Mouse (Mus musculus) liver, embryonic 14.5 days (tissue): ENCODE data around the gene Cebpe. TPM values are rescaled to one million over a fixed set of nuclear protein-coding genes. Genes with fewer than 3 reads are reported as not detected.

Experiments
- ATAC-seq: fragments of 200-750 bp; cut with Nextera tagmentation; 2 replicates; pipeline ENCODE4 v1.8.0; 2017; ENCODE audit warnings: moderate number of reproducible peaks, mild to moderate bottlenecking, moderate library complexity; ENCODE audit not compliant: insufficient read depth
- DNase-seq, 3 experiments: peaks; one replicate each; pipeline ENCODE4 v3.0.0-alpha.2; 2012 to 2013; ENCODE audit warnings: low read depth in 3 of 3, low spot score in 3 of 3
- H3K27ac ChIP-seq: fragments of 300-500 bp; sonication (generic); 2 replicates; pipeline ENCODE4 v1.5.1; 2014; ENCODE audit warnings: moderate library complexity, mild to moderate bottlenecking, control low read depth, inconsistent platforms
- H3K27me3 ChIP-seq: fragments of 300-500 bp; sonication (generic); 2 replicates; pipeline ENCODE4 v1.6.1; 2014; ENCODE audit warnings: mild to moderate bottlenecking, low read length, moderate library complexity; ENCODE audit not compliant: control insufficient read depth, insufficient read depth
- H3K36me3 ChIP-seq: fragments of 300-500 bp; sonication (generic); replicated peaks from 2 replicates; pipeline ENCODE4 v1.6.1; 2014; ENCODE audit warnings: low read depth; ENCODE audit not compliant: control insufficient read depth, insufficient read depth
- H3K4me1 ChIP-seq, 2 experiments: fragments of 200-500 bp in 1 of 2; fragments of 300-500 bp in 1 of 2; sonication (generic) in 1 of 2; replicated peaks; 2 replicates each; pipeline ENCODE4 v1.6.1; 2012 to 2014; ENCODE audit warnings: antibody characterized with exemption in 1 of 2, inconsistent platforms in 1 of 2, low read length in 1 of 2; ENCODE audit not compliant: control insufficient read depth in 2 of 2, insufficient read depth in 2 of 2
- H3K4me2 ChIP-seq: fragments of 300-500 bp; sonication (generic); 2 replicates; pipeline ENCODE4 v1.6.1; 2014; ENCODE audit warnings: low read depth, mild to moderate bottlenecking, control low read depth, moderate library complexity
- H3K4me3 ChIP-seq, 2 experiments: fragments of 200-500 bp in 1 of 2; fragments of 300-500 bp in 1 of 2; sonication (generic) in 1 of 2; 2 replicates each; pipeline ENCODE4 v1.5.1; 2012 to 2014; ENCODE audit warnings: low read depth in 2 of 2, low read length in 2 of 2, mild to moderate bottlenecking in 2 of 2, control low read depth in 1 of 2, inconsistent platforms in 1 of 2, moderate library complexity in 1 of 2; ENCODE audit not compliant: insufficient read depth in 1 of 2
- H3K9ac ChIP-seq: fragments of 300-500 bp; sonication (generic); replicated peaks from 2 replicates; pipeline ENCODE4 v1.6.1; 2014; ENCODE audit warnings: mild to moderate bottlenecking, control low read depth, moderate library complexity
- H3K9me3 ChIP-seq: fragments of 300-500 bp; sonication (generic); 2 replicates; pipeline ENCODE4 v1.6.1; 2016; ENCODE audit warnings: low read length, mixed read lengths; ENCODE audit not compliant: control insufficient read depth
- CTCF ChIP-seq: IDR thresholded peaks from 2 replicates; pipeline ENCODE4 v1.5.1; 2016; ENCODE audit warnings: antibody characterized with exemption, low read depth, control low read depth
- EP300 ChIP-seq: IDR thresholded peaks from 2 replicates; pipeline ENCODE4 v1.6.1; 2016; ENCODE audit warnings: antibody characterized with exemption, low read depth
- WGBS: fragments of 180-500 bp; shearing (Covaris S2); extraction: QIAGEN DNeasy Blood & Tissue Kit; methylation state at CpG from one replicate; pipeline ENCODE4 v1.1.7; 2014; ENCODE audit not compliant: insufficient replicate concordance; 5-methylcytosine and 5-hydroxymethylcytosine counted together
- polyA plus RNA-seq, 2 experiments: library from polyadenylated mRNA; depleted of rRNA in 1 of 2; stranded (reverse) in 1 of 2; unstranded in 1 of 2; fragments of >200 nt; fragmentation: Nextera tagmentation in 1 of 2; extraction: Ambion mirVana in 1 of 2; gene quantifications; 2 replicates each; pipeline versions ENCODE4 v1.2.1 to v1.2.3; 2012 to 2014

Cebpe gene
- polyA plus RNA-seq, 2 experiments: 5.1 to 6.3 TPM

- Histone ChIP-seq H3K36me3 (no peaks in the 10 kb centered on the region), H3K9me3 (no peaks in the 10 kb centered on the region), H3K27ac (no peak overlapping the region), H3K4me1 (peaks cover 0 to 5% of the 10 kb centered on the region in 2 experiments; a peak in 1 of 4 replicates), H3K9ac (no peak overlapping the region), H3K27me3 (no peaks in the 10 kb centered on the region), H3K4me2 (no peak overlapping the region), H3K4me3 (no peak overlapping the region)
- no peak for ATAC-seq
- TF ChIP-seq CTCF (no peak), EP300 (no peak)
- 45% methylated on average over 2 of the region's 2 CpGs for WGBS
- no peak for DNase-seq
Observed at GRCm38 (mm10) chr14:54742375-54742774, 30.4 kb upstream of the Cebpe start.

- no peaks in the 10 kb centered on the region for H3K36me3 ChIP-seq
- H3K27me3 ChIP-seq: no peaks in the 10 kb centered on the region
- no peak overlapping the region for H3K4me3 ChIP-seq
- DNase-seq: no peak
- no peak overlapping the region for H3K27ac ChIP-seq
- H3K4me2 ChIP-seq: no peak overlapping the region
- no peaks in the 10 kb centered on the region for H3K9me3 ChIP-seq
- WGBS: 71% methylated on average over 6 of the region's 6 CpGs
- H3K9ac ChIP-seq: no peak overlapping the region
- TF ChIP-seq EP300 (no peak), CTCF (no peak)
- peaks cover 0 to 5% of the 10 kb centered on the region in 2 experiments; a peak in 1 of 4 replicates for H3K4me1 ChIP-seq
- ATAC-seq: no peak
Observed at GRCm38 (mm10) chr14:54741721-54742120, 29.7 kb upstream of the Cebpe start.

GRCm38 (mm10) chr14:54737634-54738033 is 25.7 kb upstream of the Cebpe start:
- no peak overlapping the region for H3K4me3 ChIP-seq
- 81% methylated on average over 10 of the region's 10 CpGs for WGBS
- no peak overlapping the region for H3K27ac ChIP-seq
- TF ChIP-seq EP300 (no peak), CTCF (no peak)
- H3K4me1 ChIP-seq: peaks cover 0 to 2% of the 10 kb centered on the region in 2 experiments; a peak in 1 of 4 replicates
- DNase-seq (no peak), ATAC-seq (no peak)
- no peaks in the 10 kb centered on the region for H3K27me3 ChIP-seq
- no peak overlapping the region for H3K4me2 ChIP-seq
- H3K9me3 ChIP-seq: no peaks in the 10 kb centered on the region
- no peak overlapping the region for H3K9ac ChIP-seq
- H3K36me3 ChIP-seq: no peaks in the 10 kb centered on the region

- DNase-seq (no peak), ATAC-seq (no peak)
- H3K27ac ChIP-seq: no peak overlapping the region
- H3K9me3 ChIP-seq: no peaks in the 10 kb centered on the region
- H3K9ac ChIP-seq: no peak overlapping the region
- no peak for TF ChIP-seq EP300
- no peak for TF ChIP-seq CTCF
- H3K4me2 ChIP-seq: no peak overlapping the region
- no peaks in the 10 kb centered on the region for H3K4me1 ChIP-seq
- 63% methylated on average over 14 of the region's 14 CpGs for WGBS
- H3K36me3 ChIP-seq: no peaks in the 10 kb centered on the region
- H3K27me3 ChIP-seq: no peaks in the 10 kb centered on the region
- no peak overlapping the region for H3K4me3 ChIP-seq
Observed at GRCm38 (mm10) chr14:54736555-54737552, 24.9 kb upstream of the Cebpe start.

- WGBS: 30% methylated on average over 4 of the region's 4 CpGs
- H3K27ac ChIP-seq: no peak overlapping the region
- H3K9me3 ChIP-seq: no peaks in the 10 kb centered on the region
- no peak overlapping the region for H3K9ac ChIP-seq
- no peak overlapping the region for H3K4me2 ChIP-seq
- ATAC-seq: no peak
- H3K36me3 ChIP-seq: no peaks in the 10 kb centered on the region
- no peaks in the 10 kb centered on the region for H3K4me1 ChIP-seq
- DNase-seq: no peak
- TF ChIP-seq EP300 (no peak), CTCF (no peak)
- H3K4me3 ChIP-seq: no peak overlapping the region
- H3K27me3 ChIP-seq: no peaks in the 10 kb centered on the region
Observed at GRCm38 (mm10) chr14:54735221-54735620, 23.2 kb upstream of the Cebpe start.
